Mouse (Mus musculus) small intestine, adult 2 months (tissue): Measurements from ENCODE around the gene Atp13a5. TPM values are rescaled to one million over a fixed set of nuclear protein-coding genes. Genes with fewer than 3 reads are reported as not detected.

Experiments
- H3K27ac ChIP-seq: fragments of 200-500 bp; 2 replicates; pipeline ENCODE4 v1.5.1; 2012; ENCODE audit warnings: low read depth, low read length, control low read depth, inconsistent platforms; ENCODE audit not compliant: insufficient read depth
- H3K27me3 ChIP-seq: fragments of 200-500 bp; 2 replicates; pipeline ENCODE4 v1.6.1; 2012; ENCODE audit warnings: mild to moderate bottlenecking, moderate library complexity, low read length, inconsistent platforms; ENCODE audit not compliant: control insufficient read depth, insufficient read depth
- H3K36me3 ChIP-seq: fragments of 200-500 bp; 2 replicates; pipeline ENCODE4 v1.6.1; 2012; ENCODE audit warnings: mild to moderate bottlenecking, low read length, control low read depth, inconsistent platforms; ENCODE audit not compliant: control insufficient read depth, insufficient read depth
- H3K4me1 ChIP-seq: fragments of 200-500 bp; 2 replicates; pipeline ENCODE4 v1.6.1; 2012; ENCODE audit warnings: low read length, inconsistent platforms, mixed read lengths; ENCODE audit not compliant: control insufficient read depth, insufficient read depth, insufficient read length
- H3K4me3 ChIP-seq: fragments of 200-500 bp; 2 replicates; pipeline ENCODE4 v1.5.1; 2012; ENCODE audit warnings: low read depth, mild to moderate bottlenecking, control low read depth, inconsistent platforms, low read length, moderate library complexity
- CTCF ChIP-seq: fragments of 200-500 bp; IDR thresholded peaks from 2 replicates; pipeline ENCODE4 v1.5.1; 2012; ENCODE audit warnings: low read depth, mild to moderate bottlenecking, control low read depth, inconsistent platforms, low read length, moderate library complexity, mixed read lengths; ENCODE audit not compliant: insufficient replicate concordance, insufficient read length; ENCODE audit errors: extremely low read depth
- POLR2A ChIP-seq: fragments of 200-500 bp; IDR thresholded peaks from 2 replicates; pipeline ENCODE4 v1.6.1; 2012; ENCODE audit warnings: low read depth, mild to moderate bottlenecking, control low read depth, inconsistent platforms, low read length, moderate library complexity
- WGBS: fragments of 180-500 bp; shearing (Covaris S2); methylation state at CpG from one replicate; pipeline ENCODE4 v1.1.7; 2018; 5-methylcytosine and 5-hydroxymethylcytosine counted together
- polyA plus RNA-seq: library from polyadenylated mRNA; depleted of rRNA; stranded (reverse); fragments of >200 nt; gene quantifications from 2 replicates; pipeline ENCODE4 v1.2.3, GENCODE M21; 2012

Gene Atp13a5
- polyA plus RNA-seq, 1 experiment: not detected

- Histone ChIP-seq H3K27ac (no peak overlapping the region), H3K27me3 (no peaks in the 10 kb centered on the region), H3K36me3 (no peaks in the 10 kb centered on the region), H3K4me3 (no peak overlapping the region), H3K4me1 (no peaks in the 10 kb centered on the region)
- WGBS: 76% methylated on average over 9 of the region's 9 CpGs
- no peak for TF ChIP-seq CTCF
- no peak for TF ChIP-seq POLR2A
These were observed 80.9 kb downstream of the Atp13a5 start for GRCm38 (mm10) chr16:29297555-29298021.

DNA sequence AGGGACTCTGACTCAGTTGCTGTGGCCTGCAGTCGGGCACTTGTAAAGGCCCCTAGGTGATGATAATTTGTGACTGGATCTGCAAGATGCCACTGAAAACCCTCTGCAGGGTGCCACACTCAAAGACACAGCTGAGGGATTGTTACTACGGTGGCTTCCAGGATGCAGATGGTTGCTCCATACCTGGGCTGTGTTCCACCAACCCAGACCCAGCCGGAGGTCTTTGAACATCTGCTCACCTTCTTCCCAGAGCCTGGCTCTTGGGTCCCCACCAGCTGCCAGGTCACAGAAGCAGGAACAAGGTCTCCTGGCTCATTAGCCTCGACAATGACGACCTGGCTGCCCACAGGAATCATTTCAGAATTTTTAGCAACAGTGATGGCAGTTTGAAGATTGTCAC is 97.8 kb downstream of the Atp13a5 start:
- Histone ChIP-seq H3K27ac (no peak overlapping the region), H3K27me3 (no peaks in the 10 kb centered on the region), H3K4me1 (no peaks in the 10 kb centered on the region), H3K36me3 (no peaks in the 10 kb centered on the region), H3K4me3 (no peak overlapping the region)
- TF ChIP-seq CTCF (no peak), POLR2A (no peak)
- WGBS: 68% methylated on average over 5 of the region's 5 CpGs

- Histone ChIP-seq H3K27me3 (no peaks in the 10 kb centered on the region), H3K36me3 (no peaks in the 10 kb centered on the region), H3K27ac (no peak overlapping the region), H3K4me1 (no peaks in the 10 kb centered on the region), H3K4me3 (no peak overlapping the region)
- WGBS: 68% methylated on average over 4 of the region's 4 CpGs
- no peak for TF ChIP-seq POLR2A
- TF ChIP-seq CTCF: no peak
These were observed 124.2 kb downstream of the Atp13a5 start for GRCm38 (mm10) chr16:29254325-29254724.

DNA sequence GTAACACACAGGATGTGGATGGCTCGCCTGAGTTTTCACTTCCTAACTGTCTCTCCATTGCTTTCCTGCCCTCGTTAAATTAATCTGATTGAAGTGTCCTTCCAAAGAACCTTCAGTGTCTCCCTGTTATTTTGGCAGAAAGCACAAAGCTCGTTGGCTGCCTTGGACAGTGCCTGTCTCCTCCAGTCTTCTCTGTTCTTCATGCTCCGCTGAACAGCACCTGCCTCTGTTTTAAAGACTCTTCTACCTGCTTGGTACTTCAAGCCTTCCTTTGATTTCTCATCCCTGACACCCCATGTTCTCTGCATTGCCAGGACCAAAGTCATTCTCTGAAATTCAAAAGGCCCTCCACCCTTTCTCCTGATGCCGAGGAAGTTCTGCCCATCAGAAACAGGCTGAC is 142.6 kb downstream of the Atp13a5 start:
- H3K27me3 ChIP-seq: no peaks in the 10 kb centered on the region
- TF ChIP-seq POLR2A (no peak), CTCF (no peak)
- H3K27ac ChIP-seq: no peak overlapping the region
- H3K4me1 ChIP-seq: no peaks in the 10 kb centered on the region
- 75% methylated on average over 5 of the region's 5 CpGs for WGBS
- no peaks in the 10 kb centered on the region for H3K36me3 ChIP-seq
- no peak overlapping the region for H3K4me3 ChIP-seq

DNA sequence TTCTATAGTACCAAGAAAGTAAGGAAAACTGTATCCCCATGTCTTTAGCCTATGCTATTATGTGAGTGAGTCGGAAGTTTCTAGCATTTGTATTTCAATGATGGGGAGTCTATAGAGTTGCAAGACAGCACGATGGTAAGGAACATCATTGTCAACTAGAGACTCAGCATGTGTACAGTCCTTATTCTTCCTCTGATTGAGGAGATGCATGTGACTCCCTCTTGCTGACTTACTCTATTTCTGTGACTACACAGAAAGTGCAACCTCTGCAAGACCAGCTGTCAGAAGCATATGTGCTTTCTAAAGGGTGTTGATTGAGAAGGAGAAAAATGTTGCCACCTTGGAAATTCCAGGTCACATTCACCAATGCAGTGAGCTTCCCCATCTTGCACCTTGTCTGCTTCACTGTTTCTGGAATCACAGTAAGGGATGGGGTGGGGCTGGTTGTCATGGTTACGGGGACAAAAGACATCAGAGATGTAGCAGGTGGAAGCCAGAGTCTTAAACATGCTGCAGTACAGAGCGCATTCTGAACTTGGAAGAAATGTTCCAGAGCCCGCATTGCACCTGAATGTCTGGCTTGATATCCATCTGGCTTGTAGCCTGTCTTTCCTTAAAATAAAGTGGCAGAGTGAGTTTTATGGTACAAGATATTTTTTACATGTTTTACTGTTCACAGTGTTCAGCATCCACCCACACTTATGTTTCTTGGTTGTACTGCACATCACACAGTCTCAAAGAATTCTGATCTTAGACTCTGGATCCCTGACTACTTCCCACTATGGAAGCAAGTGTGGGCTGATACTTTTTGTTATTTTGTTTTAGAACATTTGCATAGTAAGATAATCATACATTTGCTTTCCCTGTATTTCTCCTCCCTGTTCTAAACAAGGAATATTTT is 161.9 kb downstream of the Atp13a5 start:
- 80% methylated on average over 5 of the region's 5 CpGs for WGBS
- no peak for TF ChIP-seq CTCF
- TF ChIP-seq POLR2A: no peak
- no peak overlapping the region for H3K27ac ChIP-seq
- H3K4me1 ChIP-seq: no peaks in the 10 kb centered on the region
- no peaks in the 10 kb centered on the region for H3K36me3 ChIP-seq
- H3K27me3 ChIP-seq: no peaks in the 10 kb centered on the region
- H3K4me3 ChIP-seq: no peak overlapping the region

- 0 out of 2 replicates have a peak within 1 kb of the TSS, but pooled peaks have one; percentile 10 for H3K4me3 ChIP-seq
- no peaks in the 10 kb centered on the region for H3K36me3 ChIP-seq
- TF ChIP-seq POLR2A (no peak), CTCF (no peak)
- no peaks in the 10 kb centered on the region for H3K4me1 ChIP-seq
- H3K27me3 ChIP-seq: no peaks in the 10 kb centered on the region
- WGBS: 5% methylated on average over 39 of the region's 39 CpGs
- no peak within 1 kb of the TSS for H3K27ac ChIP-seq
These were observed 168.7 kb downstream of the Atp13a5 start, which contains the start of gene Hrasls for GRCm38 (mm10) chr16:29209605-29210411. Gene Hrasls, plus strand, starts transcription at chr16:29209695.

GRCm38 (mm10) chr16:29208841-29209240 is 169.7 kb downstream of the Atp13a5 start:
- 72% methylated on average over 7 of the region's 7 CpGs for WGBS
- Histone ChIP-seq H3K36me3 (no peaks in the 10 kb centered on the region), H3K4me1 (no peaks in the 10 kb centered on the region), H3K27ac (no peak overlapping the region), H3K27me3 (no peaks in the 10 kb centered on the region), H3K4me3 (no peak overlapping the region)
- no peak for TF ChIP-seq POLR2A
- TF ChIP-seq CTCF: no peak
